Mouse (Mus musculus) bone marrow macrophage, adult 2 months (primary cell): ENCODE data around the gene Nr4a1.

Source experiments
- CTCF ChIP-seq: IDR thresholded peaks from 2 replicates; pipeline ENCODE4 v1.5.1; 2012; ENCODE audit warnings: low read depth, mild to moderate bottlenecking, low read length, moderate library complexity
- POLR2A ChIP-seq: IDR thresholded peaks from 2 replicates; pipeline ENCODE4 v1.6.1; 2012; ENCODE audit warnings: mild to moderate bottlenecking, low read depth, low read length, borderline replicate concordance

DNA sequence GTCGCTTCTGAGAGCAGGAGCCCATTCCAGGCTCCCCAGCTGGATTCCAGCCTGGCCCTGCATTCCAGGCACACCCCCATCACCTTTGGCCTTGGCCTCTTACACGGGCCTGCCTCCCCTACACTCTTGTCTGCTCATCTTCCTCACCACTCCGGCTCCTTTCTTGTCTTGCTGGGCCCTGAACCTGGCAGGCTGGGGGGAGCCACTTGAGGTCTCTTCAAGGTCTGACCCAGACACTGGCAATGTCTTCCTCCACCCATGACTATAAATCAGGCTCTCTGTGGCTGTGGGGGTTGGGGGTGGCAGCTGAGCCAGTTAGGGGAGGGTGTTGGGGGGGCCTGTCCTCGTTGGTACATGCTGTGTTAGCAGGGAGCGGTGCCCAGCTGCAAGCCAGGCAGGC lies 24.5 kb downstream of the Nr4a1 start:
- TF ChIP-seq POLR2A, result no peak
- no peak for TF ChIP-seq CTCF
